Mouse (Mus musculus) embryonic fibroblast, embryonic 13.5 days (primary cell): ENCODE results near the gene Crat.

Experiments used
- CTCF ChIP-seq: IDR thresholded peaks from 2 replicates; pipeline ENCODE4 v1.5.1; 2011; ENCODE audit warnings: mild to moderate bottlenecking, control low read depth, low read length, moderate library complexity, borderline replicate concordance; ENCODE audit not compliant: insufficient read depth
- POLR2A ChIP-seq: IDR thresholded peaks from 2 replicates; pipeline ENCODE4 v1.6.1; 2011; ENCODE audit warnings: low read depth, mild to moderate bottlenecking, control low read depth, low read length, moderate library complexity

GRCm38 (mm10) chr2:30439631-30440030 is 24.0 kb upstream of the Crat start:
- TF ChIP-seq CTCF: no peak
- TF ChIP-seq POLR2A: no peak
